Mouse (Mus musculus): Measurements from ENCODE around the gene Mphosph9.

- no peak for TF ChIP-seq CTCF (IDR thresholded peaks at IDR 0.05; ENCODE audit: control insufficient read depth, insufficient read depth, low read length)
- no peak for TF ChIP-seq POLR2A (IDR thresholded peaks at IDR 0.05; ENCODE audit: borderline replicate concordance, control insufficient read depth, low read depth, low read length)
Observed at GRCm38 (mm10) chr5:124293967-124294366, 33.8 kb downstream of the Mphosph9 start.

Measured in bone marrow, adult 2 months (tissue).